Mouse (Mus musculus) midbrain, embryonic 11.5 days (tissue): ENCODE results near the gene Ptprm. TPM values are rescaled to one million over a fixed set of nuclear protein-coding genes. Genes with fewer than 3 reads are reported as not detected.

Source experiments
- ATAC-seq: fragments of 200-750 bp; cut with Nextera tagmentation; 2 replicates; pipeline ENCODE4 v1.8.0; 2017; ENCODE audit warnings: moderate TSS enrichment, moderate library complexity; ENCODE audit not compliant: low FRiP score
- DNase-seq: peaks from one replicate; pipeline ENCODE4 v3.0.0; 2015; ENCODE audit warnings: low spot score; ENCODE audit errors: missing footprints
- H3K27ac ChIP-seq: fragments of 300-500 bp; sonication (generic); 2 replicates; pipeline ENCODE4 v1.5.1; 2014; ENCODE audit warnings: low read depth, low read length
- H3K27me3 ChIP-seq: fragments of 300-500 bp; sonication (generic); 2 replicates; pipeline ENCODE4 v1.6.1; 2014; ENCODE audit warnings: mild to moderate bottlenecking, low read length, moderate library complexity, mixed read lengths; ENCODE audit not compliant: control insufficient read depth, insufficient read depth
- H3K36me3 ChIP-seq: fragments of 300-500 bp; sonication (generic); 2 replicates; pipeline ENCODE4 v1.6.1; 2014; ENCODE audit warnings: mild to moderate bottlenecking, low read length, moderate library complexity, mixed read lengths; ENCODE audit not compliant: control insufficient read depth, insufficient read depth
- H3K4me1 ChIP-seq: fragments of 300-500 bp; sonication (generic); 2 replicates; pipeline ENCODE4 v1.6.1; 2014; ENCODE audit warnings: low read length; ENCODE audit not compliant: control insufficient read depth, insufficient read depth
- H3K4me2 ChIP-seq: fragments of 300-500 bp; sonication (generic); 2 replicates; pipeline ENCODE4 v1.6.1; 2014; ENCODE audit warnings: mild to moderate bottlenecking, moderate library complexity
- H3K4me3 ChIP-seq: fragments of 300-500 bp; sonication (generic); 2 replicates; pipeline ENCODE4 v1.5.1; 2014; ENCODE audit warnings: low read depth, low read length
- H3K9ac ChIP-seq: fragments of 300-500 bp; sonication (generic); 2 replicates; pipeline ENCODE4 v1.6.1; 2014; ENCODE audit warnings: low read length
- H3K9me3 ChIP-seq: fragments of 300-500 bp; sonication (generic); 2 replicates; pipeline ENCODE4 v1.6.1; 2016; ENCODE audit warnings: low read length; ENCODE audit not compliant: control insufficient read depth
- WGBS: fragments of 180-500 bp; shearing (Covaris S2); extraction: QIAGEN DNeasy Blood & Tissue Kit; methylation state at CpG from one replicate; pipeline ENCODE4 v1.1.7; 2014; 5-methylcytosine and 5-hydroxymethylcytosine counted together
- polyA plus RNA-seq: library from polyadenylated mRNA; unstranded; fragments of >200 nt; fragmentation: Nextera tagmentation; extraction: Ambion mirVana; gene quantifications from 2 replicates; pipeline ENCODE4 v1.2.1, GENCODE M21; 2014

Gene Ptprm
- polyA plus RNA-seq, 1 experiment from 2014 or later: 8.9 TPM

DNA sequence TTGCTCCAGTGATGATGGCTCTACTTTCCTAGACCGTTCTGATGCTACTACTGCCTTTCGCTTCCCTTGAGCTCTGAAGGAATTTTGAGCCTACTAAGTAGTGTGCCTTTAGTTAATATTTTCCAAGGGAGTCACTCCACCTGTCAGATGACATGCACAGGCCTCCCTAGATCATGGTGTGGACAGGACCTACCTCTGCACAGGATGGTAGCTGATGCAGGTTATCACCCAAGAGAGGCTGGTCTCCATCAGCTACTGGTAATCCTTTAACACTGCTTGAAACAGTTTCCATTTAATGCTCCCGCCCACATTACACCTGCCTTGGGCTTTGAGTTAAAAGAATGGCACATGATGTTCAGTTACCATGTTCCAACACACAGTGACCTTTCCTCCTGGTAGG is 688.5 kb downstream of the Ptprm start:
- Histone ChIP-seq H3K4me3 (no peak overlapping the region), H3K27ac (no peak overlapping the region), H3K27me3 (no peaks in the 10 kb centered on the region), H3K36me3 (no peaks in the 10 kb centered on the region), H3K9me3 (no peaks in the 10 kb centered on the region), H3K4me1 (no peaks in the 10 kb centered on the region), H3K4me2 (no peak overlapping the region), H3K9ac (no peak overlapping the region)
- WGBS: 97% methylated on average over 3 of the region's 3 CpGs
- peak; percentile 61 for DNase-seq
- ATAC-seq: no peak

DNA sequence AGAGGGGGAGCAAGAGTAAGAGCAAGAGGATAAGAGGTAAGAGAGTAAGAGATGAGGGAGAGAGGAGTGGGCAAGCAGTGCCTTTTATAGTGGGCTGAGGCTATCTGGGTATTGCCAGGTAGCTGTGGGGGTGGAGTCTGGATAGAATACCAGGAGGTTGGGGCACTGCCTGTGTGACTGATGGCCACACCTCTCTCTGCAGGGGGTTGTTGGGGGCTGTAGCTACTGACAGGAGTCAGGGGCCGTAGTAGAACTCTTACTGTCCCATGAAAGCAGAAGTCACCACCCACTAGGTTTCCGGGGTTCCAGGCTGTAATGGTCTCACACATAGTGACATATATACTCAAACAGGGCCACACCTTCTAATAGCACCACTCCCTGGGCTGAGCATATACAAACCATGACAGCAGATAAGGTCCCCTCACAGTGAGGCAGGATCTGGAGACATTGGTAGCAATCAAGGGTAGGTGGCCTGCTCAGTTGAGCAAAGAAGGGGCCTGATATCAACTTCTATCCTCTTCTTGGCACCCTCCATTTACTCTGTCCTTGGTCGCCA is 689.0 kb downstream of the Ptprm start:
- DNase-seq: no peak
- H3K27ac ChIP-seq: no peak overlapping the region
- H3K9ac ChIP-seq: no peak overlapping the region
- H3K4me2 ChIP-seq: no peak overlapping the region
- H3K36me3 ChIP-seq: no peaks in the 10 kb centered on the region
- ATAC-seq: no peak
- H3K4me1 ChIP-seq: no peaks in the 10 kb centered on the region
- H3K9me3 ChIP-seq: no peaks in the 10 kb centered on the region
- WGBS: 74% methylated on average over 3 of the region's 3 CpGs
- H3K4me3 ChIP-seq: no peak overlapping the region
- H3K27me3 ChIP-seq: no peaks in the 10 kb centered on the region

DNA sequence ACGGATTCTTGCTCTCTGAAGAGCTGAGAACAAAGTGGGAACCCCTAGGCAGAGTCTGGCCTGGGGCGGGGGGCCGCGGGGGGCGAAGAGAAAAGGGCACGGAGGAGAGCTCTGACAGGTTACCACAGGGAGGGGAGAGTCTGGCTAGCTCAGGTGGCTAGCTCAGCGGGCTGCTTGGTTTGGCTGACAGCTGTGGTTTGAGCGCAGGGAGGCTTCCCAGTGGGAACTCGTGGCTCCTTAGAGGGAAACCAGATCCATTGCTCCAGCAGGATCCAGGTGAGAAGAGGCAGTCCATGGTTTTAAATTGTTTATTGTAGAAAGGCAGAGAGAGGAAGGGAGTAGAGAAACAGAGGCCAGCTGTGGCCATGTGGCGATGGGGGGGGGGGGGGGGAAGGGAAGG is 689.5 kb downstream of the Ptprm start:
- Histone ChIP-seq H3K9ac (no peak overlapping the region), H3K4me3 (no peak overlapping the region), H3K27me3 (no peaks in the 10 kb centered on the region), H3K36me3 (no peaks in the 10 kb centered on the region), H3K4me1 (no peaks in the 10 kb centered on the region), H3K9me3 (no peaks in the 10 kb centered on the region), H3K27ac (no peak overlapping the region), H3K4me2 (no peak overlapping the region)
- DNase-seq (no peak), ATAC-seq (no peak)
- 52% methylated on average over 10 of the region's 10 CpGs for WGBS

DNA sequence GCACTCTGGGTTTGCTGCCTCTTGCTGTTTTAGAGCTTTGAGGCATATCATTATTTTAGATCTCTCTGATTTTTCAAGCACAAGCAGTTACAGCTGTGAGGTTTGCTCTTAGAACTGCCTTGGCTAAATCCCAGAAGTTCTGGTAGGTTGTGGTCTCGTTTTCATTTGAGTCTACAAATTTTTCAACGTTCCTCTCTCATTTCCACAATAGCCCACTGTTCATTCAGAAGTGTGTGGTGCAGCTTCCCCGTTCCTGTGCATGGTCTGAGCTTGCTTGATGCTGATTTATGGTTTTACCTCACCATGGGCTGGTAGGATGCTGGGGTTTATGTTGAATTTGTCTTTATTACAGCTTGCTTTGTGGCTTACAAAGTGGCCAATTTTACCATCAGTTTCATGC is 695.0 kb downstream of the Ptprm start:
- no peak overlapping the region for H3K27ac ChIP-seq
- no peak overlapping the region for H3K9ac ChIP-seq
- no peaks in the 10 kb centered on the region for H3K9me3 ChIP-seq
- H3K4me1 ChIP-seq: no peaks in the 10 kb centered on the region
- ATAC-seq (no peak), DNase-seq (no peak)
- H3K36me3 ChIP-seq: no peaks in the 10 kb centered on the region
- no peak overlapping the region for H3K4me2 ChIP-seq
- H3K4me3 ChIP-seq: no peak overlapping the region
- 87% methylated on average over 3 of the region's 3 CpGs for WGBS
- no peaks in the 10 kb centered on the region for H3K27me3 ChIP-seq

DNA sequence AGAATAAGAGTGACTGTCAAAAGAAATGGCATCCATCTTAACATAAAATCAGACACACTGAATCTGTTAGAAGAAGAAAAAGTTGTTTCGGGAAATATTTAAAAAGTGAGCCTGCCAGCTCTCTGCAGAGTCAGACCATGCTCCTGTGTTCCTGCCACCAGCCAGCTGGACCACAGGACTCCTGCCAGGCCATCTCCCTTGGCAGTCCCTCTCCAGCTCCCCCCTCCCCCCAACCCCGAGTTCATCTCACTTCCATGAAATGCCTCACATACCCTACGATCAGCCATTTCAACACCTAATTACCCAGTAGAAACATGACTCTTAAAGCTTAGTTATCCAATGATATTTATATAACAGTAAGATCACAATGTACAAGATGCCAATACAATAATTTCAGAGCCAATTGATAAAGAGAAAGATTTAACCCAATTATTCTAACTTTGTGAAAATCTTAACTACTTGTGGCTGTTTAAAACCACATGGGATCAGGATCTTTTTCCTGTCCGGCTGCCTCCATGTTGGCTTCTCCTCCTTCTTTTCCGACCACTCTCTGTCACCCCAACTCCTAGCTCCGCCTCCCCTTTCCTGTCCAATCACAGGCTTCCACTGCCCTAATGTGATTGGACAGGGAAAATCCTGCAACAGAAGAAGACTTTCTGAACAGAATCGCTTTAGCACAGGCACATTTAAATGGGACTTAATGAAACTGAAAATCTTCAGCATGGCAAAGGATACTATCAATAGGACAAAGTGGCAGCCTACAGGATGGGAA is 716.1 kb downstream of the Ptprm start:
- Histone ChIP-seq H3K27me3 (no peaks in the 10 kb centered on the region), H3K9ac (no peak overlapping the region), H3K4me3 (no peak overlapping the region), H3K9me3 (no peaks in the 10 kb centered on the region), H3K27ac (no peak overlapping the region), H3K4me1 (no peaks in the 10 kb centered on the region), H3K4me2 (no peak overlapping the region), H3K36me3 (no peaks in the 10 kb centered on the region)
- DNase-seq: no peak
- ATAC-seq: no peak
- WGBS: 91% methylated on average over 7 of the region's 7 CpGs

DNA sequence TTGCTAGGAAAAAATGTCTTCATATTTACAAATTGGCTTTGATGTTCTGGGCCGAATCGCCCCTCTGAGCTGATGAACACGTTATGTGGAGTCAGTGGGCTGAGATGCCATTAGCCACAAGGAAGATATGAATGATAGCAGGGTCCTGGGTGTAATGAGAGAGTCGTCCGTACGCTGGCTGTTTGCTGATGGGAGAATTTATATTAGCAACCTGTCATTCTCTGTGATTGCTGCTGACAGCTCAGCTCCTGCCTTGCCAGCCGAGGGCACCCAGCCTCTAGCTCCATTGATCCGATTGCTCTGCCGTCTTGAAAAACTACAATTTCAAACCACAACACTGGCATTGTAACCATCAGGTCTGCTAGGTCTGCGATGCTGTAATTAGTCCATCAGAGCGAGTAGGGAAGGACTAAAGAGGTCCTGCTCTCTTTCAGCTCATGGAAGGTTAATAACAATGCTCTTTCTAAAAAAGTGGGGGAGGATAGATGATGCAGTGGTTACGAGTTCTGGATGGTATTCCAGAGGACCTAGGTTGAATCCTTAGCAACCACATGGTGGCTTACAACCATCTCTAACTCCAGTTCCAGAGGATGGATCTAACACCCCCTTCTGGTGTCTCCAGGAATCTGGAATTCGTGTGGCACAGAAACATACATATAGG is 734.1 kb downstream of the Ptprm start:
- H3K27ac ChIP-seq: no peak overlapping the region
- 82% methylated on average over 13 of the region's 13 CpGs for WGBS

DNA sequence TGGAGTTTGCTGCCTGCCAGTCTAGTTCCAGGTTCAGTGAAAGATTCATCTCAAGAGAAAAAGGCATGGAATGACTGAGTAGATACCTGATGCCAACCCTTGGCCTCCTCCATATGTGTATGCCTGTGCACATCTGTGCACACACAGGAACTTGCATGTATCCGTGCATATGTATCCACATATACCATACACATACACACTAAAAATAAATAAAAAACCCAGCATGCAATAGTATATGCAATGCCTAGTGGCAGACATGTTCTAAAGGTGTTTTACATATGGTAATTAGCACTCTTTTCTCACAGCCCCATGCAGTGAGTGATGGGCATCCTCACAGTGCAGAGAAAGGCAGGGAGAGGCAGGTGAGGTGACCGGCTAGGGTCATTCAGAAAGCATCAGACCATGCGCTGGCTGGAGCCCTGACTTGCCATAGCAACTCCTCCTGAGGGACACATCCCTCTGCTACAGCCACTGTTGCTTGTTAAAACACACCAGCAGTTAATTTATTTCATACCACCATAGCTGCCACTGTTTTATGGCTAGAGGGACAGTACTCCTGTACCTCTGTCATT is 734.9 kb downstream of the Ptprm start:
- Histone ChIP-seq H3K4me2 (no peak overlapping the region), H3K4me1 (no peaks in the 10 kb centered on the region), H3K9ac (no peak overlapping the region), H3K27ac (no peak overlapping the region), H3K27me3 (no peaks in the 10 kb centered on the region), H3K9me3 (no peaks in the 10 kb centered on the region), H3K36me3 (no peaks in the 10 kb centered on the region), H3K4me3 (no peak overlapping the region)
- ATAC-seq (peak; percentile 30; the same call in 1 of the 2 replicates), DNase-seq (no peak)
- 82% methylated on average over 3 of the region's 3 CpGs for WGBS

More for the DNA sequence above, 734.1 kb downstream of the Ptprm start:
- ATAC-seq: no peak
- no peak overlapping the region for H3K9ac ChIP-seq
- no peaks in the 10 kb centered on the region for H3K36me3 ChIP-seq
- H3K4me3 ChIP-seq: no peak overlapping the region
- H3K4me2 ChIP-seq: no peak overlapping the region
- H3K4me1 ChIP-seq: no peaks in the 10 kb centered on the region
- no peaks in the 10 kb centered on the region for H3K9me3 ChIP-seq
- peak; percentile 82 for DNase-seq
- H3K27me3 ChIP-seq: no peaks in the 10 kb centered on the region
